Mouse (Mus musculus) common myeloid progenitor, adult 5-6 weeks (primary cell): Measurements from ENCODE around the gene Olfr734. TPM values are rescaled to one million over a fixed set of nuclear protein-coding genes. Genes with fewer than 3 reads are reported as not detected.

Experiments used
- ATAC-seq: replicated peaks from 2 replicates; pipeline ENCODE4 v1.8.0; 2016; ENCODE audit warnings: low read depth, mild to moderate bottlenecking, moderate TSS enrichment, inconsistent platforms; ENCODE audit not compliant: poor library complexity, severe bottlenecking
- total RNA-seq: library from RNA; stranded (forward); fragments of 200-1000, 187-1606 nt; gene quantifications from 2 replicates; pipeline ENCODE4 v1.2.3, GENCODE M21; 2017

Olfr734 gene
- not detected in 2 replicates for total RNA-seq

DNA sequence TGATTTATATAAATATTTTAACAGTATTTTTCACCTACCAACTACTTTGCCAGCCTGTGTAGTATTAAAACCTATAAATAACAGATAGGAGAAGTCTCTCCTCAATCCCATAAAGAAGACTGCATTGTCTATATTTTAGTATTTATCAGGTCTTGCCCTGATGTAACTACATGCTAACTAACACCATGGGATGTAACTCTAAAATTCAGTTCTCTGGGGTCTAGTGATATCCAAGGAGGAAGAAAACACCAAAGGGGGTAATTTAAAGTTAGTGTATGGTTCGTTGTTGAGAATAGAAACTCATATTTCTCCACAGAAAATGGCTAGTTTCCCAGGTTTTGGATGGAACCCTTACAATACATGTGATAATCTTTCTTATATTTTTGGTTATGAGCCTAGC is at the start of gene Olfr734:
Gene Olfr734 (minus strand): TSS at position 101 of the 400 bp plus-strand sequence.
- ATAC-seq, result no peak

DNA sequence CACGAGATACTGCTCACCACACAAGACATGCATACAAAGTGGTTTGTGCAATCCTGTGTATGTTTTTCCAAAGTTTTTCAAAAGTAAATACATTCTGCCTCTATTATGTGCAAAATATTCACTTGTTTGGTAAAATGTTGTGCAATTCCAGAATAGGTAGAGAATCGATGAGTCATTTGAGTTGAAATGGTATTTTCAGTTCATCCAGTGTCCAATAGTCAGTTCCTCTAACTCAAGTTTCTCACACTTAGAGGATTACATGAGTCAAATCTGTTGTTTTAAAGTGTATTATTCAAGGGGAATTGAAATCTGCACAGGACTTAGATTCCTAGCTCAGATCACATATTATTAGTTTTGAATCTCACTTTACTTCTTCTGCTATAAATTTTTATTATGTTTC is 37.0 kb upstream of the Olfr734 start:
- no peak for ATAC-seq

DNA sequence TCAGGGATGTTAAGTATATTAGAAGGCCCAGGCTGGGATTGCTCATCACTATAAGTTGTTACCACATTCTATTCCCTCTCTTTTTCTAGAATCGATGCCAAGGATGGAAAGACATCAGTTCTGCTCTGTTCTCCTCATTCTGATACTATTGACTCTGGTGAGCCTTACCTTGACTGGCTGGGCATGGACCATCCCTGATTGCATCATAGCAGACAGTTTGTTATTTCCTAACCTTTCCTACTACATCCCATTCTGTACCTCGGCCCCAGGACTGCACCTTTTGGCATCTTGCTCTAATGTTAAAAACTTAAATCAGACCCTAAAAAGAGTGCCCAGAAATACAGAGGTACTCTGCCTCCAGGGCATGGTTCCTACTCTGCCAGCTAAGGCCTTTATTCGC is 33.9 kb upstream of the Olfr734 start:
- ATAC-seq, result no peak

DNA sequence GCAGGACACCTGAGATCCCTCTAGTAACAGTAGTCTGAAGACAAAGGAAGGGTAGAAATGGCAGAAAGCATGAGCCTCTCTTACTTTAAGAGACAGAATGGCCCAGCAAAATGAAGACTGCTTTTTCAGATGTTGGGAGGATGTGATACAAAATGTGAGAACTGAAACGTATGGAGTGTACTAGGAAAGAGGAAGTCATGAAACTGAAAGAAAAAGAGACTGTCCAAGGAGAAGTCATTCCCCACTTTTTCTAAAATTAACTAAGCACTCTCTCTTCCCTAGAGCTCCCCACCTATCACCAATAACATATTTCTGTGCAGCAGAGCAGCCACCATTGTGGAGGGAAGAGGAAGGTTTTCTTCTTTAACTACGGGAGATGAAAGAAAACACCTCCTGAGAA is 31.0 kb upstream of the Olfr734 start, which contains the start of gene Tlr11:
Gene Tlr11 (plus strand): TSS at position 322 of the 400 bp plus-strand sequence.
- ATAC-seq, result peak; percentile 90

DNA sequence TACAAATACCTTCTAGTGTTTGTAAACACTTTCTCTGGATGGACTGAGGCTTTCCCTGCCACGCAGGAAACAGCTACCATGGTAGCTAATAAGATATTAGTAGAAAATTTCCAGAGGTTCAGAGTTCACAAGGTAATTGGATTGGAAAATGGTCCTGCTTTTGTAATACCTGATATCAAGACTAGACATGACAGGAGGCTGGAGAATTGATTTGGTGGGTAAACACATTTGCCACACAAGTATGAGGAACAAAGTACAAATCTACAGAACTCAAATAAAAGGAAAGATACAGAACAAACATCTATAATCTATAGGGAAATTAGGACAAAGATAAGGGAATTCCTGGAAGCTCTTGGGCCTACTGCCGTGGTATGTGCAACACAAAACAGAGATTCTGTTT is 30.2 kb upstream of the Olfr734 start:
- ATAC-seq, result no peak

DNA sequence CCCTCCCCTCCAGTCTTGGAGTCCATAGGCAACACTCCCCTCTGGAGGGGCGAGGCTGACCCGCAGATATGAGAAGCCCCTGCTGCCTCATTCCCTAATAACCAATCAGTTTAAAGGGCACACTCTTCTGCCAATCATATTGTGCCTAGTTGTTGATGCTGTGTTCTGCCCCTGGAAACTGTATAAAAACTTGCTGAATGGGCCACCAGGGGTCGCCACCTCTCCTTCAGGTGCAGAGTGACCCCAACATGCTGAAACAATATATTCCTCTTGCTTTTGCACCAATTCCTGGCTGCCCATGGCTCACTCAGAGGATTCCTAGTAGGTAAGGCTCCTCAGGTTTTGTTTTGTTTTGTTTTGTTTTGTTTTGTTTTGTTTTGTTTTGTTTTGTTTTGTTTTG is 25.9 kb upstream of the Olfr734 start:
- ATAC-seq, result peak; percentile 86

DNA sequence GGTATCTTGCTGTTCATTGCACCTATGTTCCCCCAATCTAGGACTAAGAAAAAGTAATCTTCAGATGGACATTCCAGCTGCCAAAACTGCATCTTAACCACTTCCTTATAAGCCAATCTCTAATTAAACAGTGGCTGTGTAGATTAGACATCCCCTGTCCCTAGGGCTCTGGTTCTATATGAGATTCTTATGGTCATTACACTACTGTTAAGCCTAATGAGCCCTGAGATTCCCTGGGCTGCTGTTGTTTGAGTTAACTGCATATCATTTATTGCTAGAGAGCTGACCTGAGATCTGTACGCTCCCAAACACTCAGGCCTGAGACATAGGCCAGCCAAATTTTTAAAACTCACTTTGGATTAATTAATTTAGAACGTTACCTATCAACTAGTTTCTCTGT is 22.2 kb upstream of the Olfr734 start, which contains the start of gene Olfr735:
Gene Olfr735 (minus strand): TSS at position 77 of the 400 bp plus-strand sequence.
- no peak for ATAC-seq

DNA sequence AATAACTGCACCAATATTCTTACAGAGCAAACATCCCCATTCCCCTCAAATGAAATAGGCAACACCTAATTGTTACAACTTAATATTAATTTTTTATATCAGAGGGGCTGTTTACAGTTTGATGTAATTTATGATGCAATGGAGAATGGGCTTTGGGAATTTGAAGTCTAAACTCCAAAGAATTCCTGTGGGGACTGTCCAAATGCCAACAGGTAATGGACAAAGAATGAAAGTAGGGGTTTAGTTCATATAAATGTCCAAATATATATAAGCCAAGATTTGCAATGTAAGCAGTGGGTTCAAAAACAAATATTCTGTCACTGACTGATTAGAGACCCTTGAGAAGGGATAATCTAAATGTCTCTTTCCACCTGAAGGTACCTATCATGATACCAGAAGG is 25.1 kb downstream of the Olfr734 start, which contains the start of gene Olfr733:
Gene Olfr733 (minus strand): TSS at position 101 of the 400 bp plus-strand sequence.
- no peak for ATAC-seq

DNA sequence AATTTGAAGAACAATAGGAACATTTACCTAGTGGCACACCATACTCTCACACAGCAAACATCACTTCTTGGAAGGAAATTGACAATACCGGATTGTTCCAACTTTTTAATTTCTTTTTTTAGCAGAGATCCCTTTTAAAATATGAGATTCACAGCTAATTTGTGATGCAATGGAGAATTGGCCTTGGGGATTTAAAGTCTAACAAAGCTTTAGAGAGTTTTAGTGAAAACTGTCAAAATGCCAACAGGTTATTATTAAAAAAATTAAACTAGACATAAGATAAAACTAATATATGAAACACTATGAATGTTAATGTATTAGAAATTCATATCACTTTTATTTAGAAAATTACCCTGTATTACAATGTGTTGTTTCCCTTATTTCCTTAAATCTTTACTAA is 42.5 kb downstream of the Olfr734 start, which contains the start of gene Olfr732:
Gene Olfr732 (minus strand): TSS at position 101 of the 400 bp plus-strand sequence.
- no peak for ATAC-seq

Other genes starting within 250 kb of the Olfr734 start
- not detected in 2 replicates for gene Olfr726, start 235.8 kb downstream of the Olfr734 start, total RNA-seq
- gene Olfr727, start 203.6 kb downstream of the Olfr734 start, total RNA-seq, result not detected in 2 replicates
- not detected in 2 replicates for gene Olfr728, start 184.1 kb downstream of the Olfr734 start, total RNA-seq
- not detected in 2 replicates for gene Olfr729, start 173.9 kb downstream of the Olfr734 start, total RNA-seq
- not detected in 2 replicates for gene Olfr730, start 138.6 kb downstream of the Olfr734 start, total RNA-seq
- not detected in 2 replicates for gene Olfr731, start 84.9 kb downstream of the Olfr734 start, total RNA-seq
- not detected in 2 replicates for gene Olfr732, start 42.6 kb downstream of the Olfr734 start, total RNA-seq
- gene Olfr733, start 25.2 kb downstream of the Olfr734 start, total RNA-seq, result not detected in 2 replicates
- gene Olfr735, start 22.1 kb upstream of the Olfr734 start, total RNA-seq, result not detected in 2 replicates
- not detected in 2 replicates for gene Tlr11, start 31.2 kb upstream of the Olfr734 start, total RNA-seq
- gene Olfr736, start 54.4 kb upstream of the Olfr734 start, total RNA-seq, result not detected in 2 replicates
- gene Olfr738, start 80.8 kb upstream of the Olfr734 start, total RNA-seq, result not detected in 2 replicates
- gene Olfr739, start 91.9 kb upstream of the Olfr734 start, total RNA-seq, result not detected in 2 replicates
- not detected in 2 replicates for gene Olfr740, start 118.8 kb upstream of the Olfr734 start, total RNA-seq
- gene Olfr741, start 146.0 kb upstream of the Olfr734 start, total RNA-seq, result not detected in 2 replicates
- not detected in 2 replicates for gene Olfr742, start 176.8 kb upstream of the Olfr734 start, total RNA-seq
- not detected in 2 replicates for gene Olfr743, start 195.1 kb upstream of the Olfr734 start, total RNA-seq